Mouse (Mus musculus) midbrain, embryonic 14.5 days (tissue): ENCODE data around the gene Rnf212b. TPM values are rescaled to one million over a fixed set of nuclear protein-coding genes. Genes with fewer than 3 reads are reported as not detected.

Experiments used
- ATAC-seq: fragments of 200-750 bp; cut with Nextera tagmentation; 2 replicates; pipeline ENCODE4 v1.8.0; 2017; ENCODE audit warnings: moderate number of reproducible peaks, moderate library complexity; ENCODE audit not compliant: low FRiP score, low TSS enrichment
- DNase-seq: peaks from one replicate; pipeline ENCODE4 v3.0.0-alpha.2; 2015
- H3K27ac ChIP-seq: fragments of 300-500 bp; sonication (generic); replicated peaks from 2 replicates; pipeline ENCODE4 v1.5.1; 2014; ENCODE audit warnings: mild to moderate bottlenecking, low read depth, low read length, moderate library complexity
- H3K27me3 ChIP-seq: fragments of 300-500 bp; sonication (generic); 2 replicates; pipeline ENCODE4 v1.6.1; 2014; ENCODE audit warnings: low read length, control low read depth, mixed read lengths; ENCODE audit not compliant: control insufficient read depth, insufficient read depth
- H3K36me3 ChIP-seq: fragments of 300-500 bp; sonication (generic); 2 replicates; pipeline ENCODE4 v1.6.1; 2014; ENCODE audit warnings: low read length, control low read depth; ENCODE audit not compliant: control insufficient read depth, insufficient read depth
- H3K4me1 ChIP-seq: fragments of 300-500 bp; sonication (generic); 2 replicates; pipeline ENCODE4 v1.6.1; 2014; ENCODE audit warnings: mild to moderate bottlenecking, antibody characterized with exemption, low read length, control low read depth; ENCODE audit not compliant: control insufficient read depth, insufficient read depth
- H3K4me2 ChIP-seq: fragments of 300-500 bp; sonication (generic); 2 replicates; pipeline ENCODE4 v1.6.1; 2014; ENCODE audit warnings: mild to moderate bottlenecking, low read length, moderate library complexity
- H3K4me3 ChIP-seq: fragments of 300-500 bp; sonication (generic); replicated peaks from 2 replicates; pipeline ENCODE4 v1.5.1; 2014; ENCODE audit warnings: low read depth, low read length
- H3K9ac ChIP-seq: fragments of 300-500 bp; sonication (generic); replicated peaks from 2 replicates; pipeline ENCODE4 v1.6.1; 2014; ENCODE audit warnings: mild to moderate bottlenecking, low read length, moderate library complexity
- H3K9me3 ChIP-seq: fragments of 300-500 bp; sonication (generic); 2 replicates; pipeline ENCODE4 v1.6.1; 2016; ENCODE audit warnings: low read length, control low read depth, mixed read lengths; ENCODE audit not compliant: control insufficient read depth
- WGBS: fragments of 180-500 bp; shearing (Covaris S2); extraction: QIAGEN DNeasy Blood & Tissue Kit; methylation state at CpG from one replicate; pipeline ENCODE4 v1.1.7; 2014; 5-methylcytosine and 5-hydroxymethylcytosine counted together
- polyA plus RNA-seq: library from polyadenylated mRNA; unstranded; fragments of >200 nt; fragmentation: Nextera tagmentation; extraction: Ambion mirVana; gene quantifications from 2 replicates; pipeline ENCODE4 v1.2.1, GENCODE M21; 2014

Rnf212b gene
- polyA plus RNA-seq, 1 experiment from 2014 or later, result not detected

DNA sequence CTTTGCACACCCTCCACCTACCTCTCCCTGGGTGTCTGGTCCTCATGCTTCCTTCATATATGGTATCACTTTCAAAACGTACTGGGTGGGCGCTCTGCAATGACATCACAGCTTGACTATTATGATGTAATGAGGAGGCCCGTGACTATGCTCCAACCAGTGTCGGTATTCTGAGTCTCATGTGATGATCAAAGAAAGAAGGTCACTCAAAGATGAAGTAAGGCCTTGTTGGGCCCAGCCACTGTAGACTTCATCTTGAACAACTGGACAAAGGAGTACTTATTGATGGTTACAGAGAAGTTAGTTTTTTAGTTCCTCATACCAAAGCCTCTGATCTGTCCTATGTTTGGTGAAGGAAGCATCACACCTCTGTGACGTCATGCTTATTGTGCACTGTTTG is 56.9 kb downstream of the Rnf212b start, which contains the start of gene Homez:
Gene Homez (minus strand): TSS at position 101 of the 400 bp plus-strand sequence.
- 90% methylated on average over 5 of the region's 5 CpGs for WGBS
- no peaks in the 10 kb centered on the region for H3K27me3 ChIP-seq
- no peak within 1 kb of the TSS for H3K4me3 ChIP-seq
- H3K4me1 ChIP-seq, result peaks cover 7% of the 10 kb centered on the region
- H3K36me3 ChIP-seq, result no peaks in the 10 kb centered on the region
- H3K4me2 ChIP-seq, result no peak within 1 kb of the TSS
- no peak within 1 kb of the TSS for H3K9ac ChIP-seq
- DNase-seq, result no peak
- H3K9me3 ChIP-seq, result no peaks in the 10 kb centered on the region
- no peak within 1 kb of the TSS for H3K27ac ChIP-seq
- ATAC-seq, result no peak

DNA sequence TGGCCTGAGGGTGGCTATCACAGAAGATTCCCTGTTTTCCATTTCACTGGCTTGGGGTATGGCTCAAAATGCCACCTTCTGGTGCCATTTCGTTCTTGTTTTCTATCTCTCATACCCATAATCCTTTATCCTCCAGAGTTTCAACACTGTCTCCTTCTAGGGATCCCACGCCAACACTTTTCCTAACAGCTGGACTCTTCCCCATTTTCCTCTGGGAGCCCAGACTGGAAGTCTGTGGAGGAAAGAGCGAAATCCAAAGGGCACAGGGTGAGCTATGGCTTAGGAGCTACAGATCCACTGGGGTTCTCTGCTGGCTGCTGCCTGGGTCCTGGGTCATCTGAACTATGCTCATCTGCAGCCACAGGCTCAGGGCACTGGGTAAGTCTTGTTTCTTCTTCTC is 60.2 kb downstream of the Rnf212b start:
- Histone ChIP-seq H3K9ac (no peak overlapping the region), H3K36me3 (no peaks in the 10 kb centered on the region), H3K4me3 (no peak overlapping the region), H3K9me3 (no peaks in the 10 kb centered on the region), H3K4me1 (peaks cover 7% of the 10 kb centered on the region), H3K4me2 (no peak overlapping the region), H3K27me3 (no peaks in the 10 kb centered on the region), H3K27ac (no peak overlapping the region)
- no peak for ATAC-seq
- 94% methylated on average over 3 of the region's 3 CpGs for WGBS
- DNase-seq, result no peak

DNA sequence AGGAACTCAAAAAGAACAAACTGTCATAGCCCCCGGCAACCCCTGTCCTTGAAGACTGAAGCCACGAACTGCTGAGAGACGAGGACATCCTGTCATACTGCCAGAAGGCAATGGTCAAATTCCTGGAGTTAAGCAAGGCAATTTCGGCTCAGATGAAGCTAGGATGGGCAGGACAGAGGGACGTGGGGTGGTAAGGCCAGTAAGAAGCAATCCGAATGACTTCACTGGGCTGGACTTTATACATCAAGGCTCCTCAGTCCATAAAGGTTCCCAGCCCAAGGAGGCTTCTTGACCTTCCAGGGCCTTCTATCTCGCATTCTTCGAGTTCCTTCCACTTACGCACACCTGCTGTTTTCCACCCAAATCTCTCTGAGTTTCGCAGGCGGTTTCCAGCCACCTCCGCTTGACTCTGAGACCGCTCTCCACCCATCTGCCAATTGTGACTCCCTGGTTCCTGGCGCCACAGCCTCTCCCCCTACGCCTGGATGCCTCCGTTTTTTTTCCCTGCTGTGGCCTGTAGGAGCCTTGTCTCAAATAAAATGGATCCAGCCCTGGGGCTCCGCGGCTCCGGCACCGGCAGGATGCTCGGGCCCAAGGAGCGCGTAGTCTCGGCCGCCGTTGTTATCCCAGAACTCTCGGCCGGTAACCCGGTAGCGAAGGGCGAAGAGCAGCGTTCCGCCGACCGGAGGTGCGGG is 62.0 kb downstream of the Rnf212b start:
- peak; percentile 32; the same call in 1 of the 2 replicates for ATAC-seq
- H3K4me3 ChIP-seq, result peak overlapping the region; percentile 72
- WGBS, result 2% methylated on average over 36 of the region's 36 CpGs
- no peaks in the 10 kb centered on the region for H3K36me3 ChIP-seq
- H3K4me2 ChIP-seq, result peak overlapping the region; percentile 97
- peak overlapping the region; percentile 91 for H3K9ac ChIP-seq
- H3K9me3 ChIP-seq, result no peaks in the 10 kb centered on the region
- no peak for DNase-seq
- H3K27ac ChIP-seq, result peak overlapping the region; percentile 95
- peaks cover 7% of the 10 kb centered on the region for H3K4me1 ChIP-seq
- no peaks in the 10 kb centered on the region for H3K27me3 ChIP-seq

DNA sequence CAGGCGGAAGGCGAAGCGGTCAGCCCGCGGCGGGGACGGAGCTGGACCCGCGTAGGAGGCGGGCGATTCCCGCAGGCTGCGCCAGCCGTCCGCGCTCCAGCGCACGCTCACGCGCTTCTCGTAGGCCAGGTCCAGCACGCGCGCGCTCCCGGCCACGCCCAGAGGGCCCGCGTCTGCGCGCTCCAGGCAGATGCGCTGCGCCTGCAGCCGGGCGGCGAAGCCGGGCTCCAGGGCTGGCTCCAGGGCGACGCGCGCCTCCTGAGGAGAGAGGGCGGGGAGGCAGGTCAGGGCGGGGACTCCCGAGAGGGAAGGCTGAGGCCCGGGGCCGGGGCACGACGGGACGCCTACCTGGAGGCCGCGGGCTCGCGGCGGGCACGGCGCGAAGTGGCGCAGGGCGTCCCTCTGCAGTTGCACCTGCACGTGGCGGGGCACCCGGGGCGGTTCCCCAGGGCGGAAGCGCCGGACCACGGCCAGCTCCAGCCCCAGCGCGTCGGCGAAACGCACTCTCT is 62.7 kb downstream of the Rnf212b start:
- peak overlapping the region; percentile 97 for H3K4me2 ChIP-seq
- peak overlapping the region; percentile 91 for H3K9ac ChIP-seq
- peak; percentile 97 for DNase-seq
- H3K4me1 ChIP-seq, result peaks cover 7% of the 10 kb centered on the region
- no peaks in the 10 kb centered on the region for H3K36me3 ChIP-seq
- H3K9me3 ChIP-seq, result no peaks in the 10 kb centered on the region
- no peaks in the 10 kb centered on the region for H3K27me3 ChIP-seq
- H3K27ac ChIP-seq, result peak overlapping the region; percentile 95
- peak overlapping the region; percentile 72 for H3K4me3 ChIP-seq
- peak; percentile 91 for ATAC-seq
- WGBS, result 0% methylated on average over 69 of the region's 72 CpGs

DNA sequence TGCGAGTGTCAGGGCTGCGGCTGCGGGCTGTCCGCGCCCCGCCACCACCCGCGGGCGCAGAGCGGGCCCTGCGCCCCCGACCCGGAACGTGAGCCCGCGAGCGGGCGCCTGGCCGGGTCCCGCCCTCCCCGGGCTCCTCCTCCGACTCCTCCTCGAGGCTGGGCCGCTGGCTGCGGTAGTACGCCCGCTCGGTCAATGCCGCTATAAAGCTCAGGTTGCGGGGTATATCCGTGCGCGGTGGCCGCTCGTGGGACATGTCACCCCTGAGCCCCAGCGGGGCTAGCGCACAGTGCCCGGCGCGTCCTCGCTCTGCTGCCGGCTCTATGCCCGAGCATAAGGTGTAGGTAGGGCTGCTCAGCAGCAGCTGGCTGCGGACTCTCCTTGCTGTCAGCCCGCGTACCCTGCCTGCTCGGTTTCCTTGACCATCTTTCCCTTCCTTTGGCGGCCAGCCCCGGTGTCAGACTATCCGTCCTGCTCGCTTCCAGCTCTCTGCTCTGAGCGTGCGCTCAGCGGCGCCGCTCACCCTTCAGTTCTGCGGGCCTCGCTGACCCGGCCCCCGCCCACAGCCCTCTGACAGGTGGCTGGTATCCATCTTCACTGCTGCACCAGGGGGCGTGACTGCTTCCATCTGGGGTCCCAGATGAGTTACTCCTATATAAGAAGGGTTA is 63.2 kb downstream of the Rnf212b start, which contains the start of gene Ppp1r3e:
Gene Ppp1r3e (minus strand): TSS at position 503 of the 668 bp plus-strand sequence.
- Histone ChIP-seq H3K36me3 (no peaks in the 10 kb centered on the region), H3K27me3 (no peaks in the 10 kb centered on the region), H3K4me1 (peaks cover 7% of the 10 kb centered on the region), H3K9me3 (no peaks in the 10 kb centered on the region), H3K4me2 (peak within 1 kb of the TSS; percentile 97), H3K4me3 (peak within 1 kb of the TSS; percentile 72), H3K27ac (peak within 1 kb of the TSS; percentile 95), H3K9ac (peak within 1 kb of the TSS; percentile 91)
- ATAC-seq (peak; percentile 73), DNase-seq (peak; percentile 78)
- under 1% methylated on average over 60 of the region's 61 CpGs for WGBS

DNA sequence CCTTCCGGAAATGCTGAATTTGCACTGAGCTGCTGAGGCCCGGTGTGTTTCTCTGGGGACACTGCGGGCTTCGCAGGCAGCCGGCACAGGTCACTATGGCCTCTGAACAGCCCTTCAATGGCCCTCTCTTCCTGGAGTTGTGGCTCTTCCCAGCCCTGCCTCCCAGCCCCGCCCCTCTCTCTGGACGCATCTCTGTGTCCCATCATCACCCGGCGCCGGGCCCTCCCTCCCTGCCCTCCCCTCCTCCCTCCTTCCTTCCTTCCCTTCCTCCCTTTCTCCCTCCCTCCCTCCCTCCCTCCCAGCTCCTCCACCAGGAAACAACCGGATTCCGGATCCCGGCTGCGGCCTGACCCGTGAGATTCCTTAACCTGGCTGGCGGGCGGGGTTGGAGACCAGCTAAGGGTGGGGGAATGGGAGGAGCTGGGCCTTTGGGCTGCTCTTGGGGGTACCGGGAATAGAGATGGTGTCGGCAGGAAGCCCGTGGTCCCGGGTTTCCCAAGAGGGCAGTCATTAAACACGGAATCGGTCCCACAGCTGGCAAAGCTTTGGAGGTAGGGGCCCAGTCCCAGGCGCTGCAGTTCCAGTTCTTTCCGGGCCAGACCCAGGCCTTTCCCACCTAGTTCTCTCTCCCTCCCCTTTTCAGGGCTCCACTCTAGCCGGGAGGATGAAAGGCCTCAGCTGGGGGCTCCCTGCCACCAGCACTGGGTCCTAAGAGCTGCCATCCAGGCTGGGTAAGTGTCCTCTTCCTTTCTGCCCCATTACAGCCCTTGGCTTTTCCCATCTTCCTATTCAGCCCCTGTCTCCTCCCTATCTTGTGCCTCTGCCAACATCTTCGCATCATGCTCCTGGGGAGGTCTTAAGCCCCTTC is 69.4 kb downstream of the Rnf212b start, which contains the start of the genes Bcl2l2 and Gm20521:
Gene Bcl2l2 (plus strand): TSS at position 224 of the 868 bp plus-strand sequence.
Gene Gm20521 (plus strand): TSS at position 288 of the 868 bp plus-strand sequence.
- under 1% methylated on average over 27 of the region's 27 CpGs for WGBS
- H3K4me1 ChIP-seq, result peaks cover 16% of the 10 kb centered on the region
- H3K36me3 ChIP-seq, result 0 out of 2 replicates have a peak, but pooled peaks cover 13% of the 10 kb centered on the region
- no peaks in the 10 kb centered on the region for H3K27me3 ChIP-seq
- H3K9me3 ChIP-seq, result no peaks in the 10 kb centered on the region
- H3K27ac ChIP-seq, result peak within 1 kb of the TSS; percentile 90
- H3K4me2 ChIP-seq, result peak within 1 kb of the TSS; percentile 74
- peak within 1 kb of the TSS; percentile 84 for H3K9ac ChIP-seq
- H3K4me3 ChIP-seq, result peak within 1 kb of the TSS; percentile 68
- DNase-seq (peak; percentile 90), ATAC-seq (peak; percentile 86)

DNA sequence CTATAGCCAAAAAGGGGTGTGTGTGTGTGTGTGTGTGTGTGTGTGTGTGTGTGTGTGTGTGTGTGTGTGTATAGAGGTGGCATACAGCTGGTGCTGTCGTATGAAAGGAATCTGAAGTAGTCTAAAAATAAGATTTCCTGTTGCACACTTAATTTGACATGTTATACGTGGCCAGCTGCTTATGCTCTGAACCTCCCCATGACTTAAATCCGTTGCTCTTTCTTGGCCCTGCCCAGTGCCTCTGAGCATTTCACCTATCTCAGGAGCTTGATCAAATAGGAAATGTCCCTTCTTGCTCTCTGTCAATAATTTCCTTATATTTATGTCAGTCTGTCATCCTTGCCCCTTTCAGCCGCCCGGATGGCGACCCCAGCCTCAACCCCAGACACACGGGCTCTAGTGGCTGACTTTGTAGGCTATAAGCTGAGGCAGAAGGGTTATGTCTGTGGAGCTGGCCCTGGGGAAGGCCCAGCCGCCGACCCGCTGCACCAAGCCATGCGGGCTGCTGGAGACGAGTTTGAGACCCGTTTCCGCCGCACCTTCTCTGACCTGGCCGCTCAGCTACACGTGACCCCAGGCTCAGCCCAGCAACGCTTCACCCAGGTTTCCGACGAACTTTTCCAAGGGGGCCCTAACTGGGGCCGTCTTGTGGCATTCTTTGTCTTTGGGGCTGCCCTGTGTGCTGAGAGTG is 70.2 kb downstream of the Rnf212b start:
- ATAC-seq (no peak), DNase-seq (no peak)
- peak overlapping the region; percentile 74 for H3K4me2 ChIP-seq
- H3K9ac ChIP-seq, result peak overlapping the region; percentile 84
- H3K27me3 ChIP-seq, result no peaks in the 10 kb centered on the region
- WGBS, result 29% methylated on average over 21 of the region's 21 CpGs
- H3K27ac ChIP-seq, result peak overlapping the region; percentile 90
- no peaks in the 10 kb centered on the region for H3K9me3 ChIP-seq
- H3K36me3 ChIP-seq, result 0 out of 2 replicates have a peak, but pooled peaks cover 13% of the 10 kb centered on the region
- H3K4me1 ChIP-seq, result peaks cover 16% of the 10 kb centered on the region
- peak overlapping the region; percentile 68 for H3K4me3 ChIP-seq
